Mouse (Mus musculus) myocyte (in vitro differentiated cells): ENCODE measurements around the gene Anp32b.

Source experiments
- CEBPB ChIP-seq: IDR thresholded peaks from 2 replicates; pipeline ENCODE4 v1.6.1; 2011; ENCODE audit warnings: mild to moderate bottlenecking, moderate library complexity; ENCODE audit not compliant: poor library complexity, insufficient read depth, severe bottlenecking
- MAX ChIP-seq: IDR thresholded peaks from one replicate; pipeline ENCODE4 v1.6.1; 2011; ENCODE audit warnings: low read depth, mild to moderate bottlenecking, control low read depth
- MYOG ChIP-seq, 3 experiments: IDR thresholded peaks; one replicate each; pipeline ENCODE4 v1.6.1; 2011; ENCODE audit warnings: control low read depth in 2 of 3, low read depth in 2 of 3, mild to moderate bottlenecking in 2 of 3; ENCODE audit not compliant: insufficient read length in 2 of 3, control insufficient read depth in 1 of 3, insufficient read depth in 1 of 3
- POLR2A ChIP-seq: IDR thresholded peaks from one replicate; pipeline ENCODE4 v1.6.1; 2011; ENCODE audit warnings: low read depth, mild to moderate bottlenecking, control low read depth, moderate library complexity; ENCODE audit not compliant: insufficient read length
- TCF12 ChIP-seq: IDR thresholded peaks from one replicate; pipeline ENCODE4 v1.6.1; 2011; ENCODE audit warnings: mild to moderate bottlenecking, control low read depth; ENCODE audit not compliant: poor library complexity, insufficient read depth, severe bottlenecking
- TCF3 ChIP-seq: IDR thresholded peaks from one replicate; pipeline ENCODE4 v1.6.1; 2011; ENCODE audit warnings: low read depth, control low read depth; ENCODE audit not compliant: insufficient read length
- USF1 ChIP-seq: IDR thresholded peaks from one replicate; pipeline ENCODE4 v1.6.1; 2011; ENCODE audit warnings: low read depth, mild to moderate bottlenecking, control low read depth, moderate library complexity

- TF ChIP-seq POLR2A = no peak
- no peak for TF ChIP-seq TCF12
- TF ChIP-seq MYOG (IDR thresholded peaks at IDR 0.05; ENCODE audit: control insufficient read depth in 1 of 3, insufficient read depth in 1 of 3, insufficient read length in 2 of 3, low read depth in 2 of 3) = no peak
- no peak for TF ChIP-seq CEBPB
- TF ChIP-seq MAX = no peak
- TF ChIP-seq TCF3 = no peak
- TF ChIP-seq USF1 = no peak
Measured at GRCm38 (mm10) chr4:46458411-46458810, 7.7 kb downstream of the Anp32b start.
